Mouse (Mus musculus) heart, adult 2 months (tissue): Measurements from ENCODE around the gene Tmem101.

ENCODE experiments used
- EP300 ChIP-seq: fragments of 200-500 bp; IDR thresholded peaks from 2 replicates; pipeline ENCODE4 v1.6.1; 2011; ENCODE audit warnings: low read depth, low read length, control low read depth; ENCODE audit not compliant: insufficient read depth
- POLR2A ChIP-seq: fragments of 200-500 bp; IDR thresholded peaks from 2 replicates; pipeline ENCODE4 v1.6.1; 2011; ENCODE audit warnings: mild to moderate bottlenecking, low read depth, low read length, control low read depth; ENCODE audit not compliant: insufficient read depth

DNA sequence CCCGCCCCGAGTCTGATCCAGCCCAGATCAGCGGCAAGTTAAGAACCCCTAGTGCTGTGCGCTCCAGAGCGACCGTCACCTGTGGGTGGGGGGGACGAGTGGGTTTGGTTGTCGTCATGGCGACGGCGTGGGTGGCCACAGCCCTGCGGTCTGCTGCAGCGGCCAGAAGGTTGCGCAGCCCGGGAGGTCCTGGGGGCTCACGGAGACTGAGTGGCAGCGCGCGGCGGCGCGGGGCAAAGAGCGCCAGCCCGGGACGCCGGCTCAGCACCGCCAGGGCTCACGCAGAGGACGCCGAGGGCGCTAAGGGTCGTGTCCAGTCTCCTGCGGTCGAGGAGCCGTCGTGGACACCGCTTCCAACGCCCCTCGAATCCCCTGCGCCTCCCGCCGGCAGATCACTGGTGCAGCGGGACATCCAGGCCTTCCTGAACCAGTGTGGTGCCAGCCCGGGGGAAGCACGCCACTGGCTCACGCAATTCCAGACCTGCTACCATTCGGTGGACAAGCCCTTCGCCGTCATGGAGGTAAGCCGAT lies 10.7 kb downstream of the Tmem101 start, which contains the start of gene Nags:
- no peak for TF ChIP-seq EP300
- no peak for TF ChIP-seq POLR2A
